Mouse (Mus musculus): Measurements from ENCODE around the gene Dazap2.

- TF ChIP-seq POLR2A (IDR thresholded peaks at IDR 0.05; ENCODE audit: control insufficient read depth, low read depth, low read length) (no peak), CTCF (IDR thresholded peaks at IDR 0.05; ENCODE audit: control insufficient read depth, insufficient read depth, insufficient replicate concordance, low read depth, low read length) (no peak)
Observed at GRCm38 (mm10) chr15:100623754-100624153, 8.6 kb downstream of the Dazap2 start.

Measured in testis, adult 2 months (tissue).